Mouse (Mus musculus): Measurements from ENCODE around the gene Otoa.

Gene Otoa

GRCm38 (mm10) chr7:121081816-121082215 lies 366 bp downstream of the Otoa start:
- no peak for DNase-seq (ENCODE audit: low spot score in 2 of 2)

GRCm38 (mm10) chr7:121082949-121083513 lies 1.6 kb downstream of the Otoa start:
- DNase-seq (ENCODE audit: low spot score in 2 of 2) = no peak

GRCm38 (mm10) chr7:121084840-121085453 lies 3.5 kb downstream of the Otoa start:
- DNase-seq (ENCODE audit: low spot score in 2 of 2) = no peak

- no peak for DNase-seq (ENCODE audit: low spot score in 2 of 2)
Measured at GRCm38 (mm10) chr7:121085500-121085899, 4.0 kb downstream of the Otoa start.

- no peak for DNase-seq (ENCODE audit: low spot score in 2 of 2)
Measured at GRCm38 (mm10) chr7:121088745-121089144, 7.3 kb downstream of the Otoa start.

- no peak for DNase-seq (ENCODE audit: low spot score in 2 of 2)
Measured at GRCm38 (mm10) chr7:121090748-121091147, 9.3 kb downstream of the Otoa start.

GRCm38 (mm10) chr7:121093026-121093425 lies 11.6 kb downstream of the Otoa start:
- no peak for DNase-seq (ENCODE audit: low spot score in 2 of 2)

GRCm38 (mm10) chr7:121098614-121099389 lies 17.4 kb downstream of the Otoa start:
- no peak for DNase-seq (ENCODE audit: low spot score in 2 of 2)

GRCm38 (mm10) chr7:121107851-121108250 lies 26.4 kb downstream of the Otoa start:
- no peak for DNase-seq (ENCODE audit: low spot score in 2 of 2)

- DNase-seq (ENCODE audit: low spot score in 2 of 2) = no peak
Measured at GRCm38 (mm10) chr7:121111321-121111720, 29.9 kb downstream of the Otoa start.

- no peak for DNase-seq (ENCODE audit: low spot score in 2 of 2)
Measured at GRCm38 (mm10) chr7:121111762-121112161, 30.3 kb downstream of the Otoa start.

GRCm38 (mm10) chr7:121120143-121120818 lies 38.8 kb downstream of the Otoa start:
- peak; percentile 29 to 58 for DNase-seq (ENCODE audit: low spot score in 2 of 2)

GRCm38 (mm10) chr7:121130837-121131236 lies 49.4 kb downstream of the Otoa start:
- no peak for DNase-seq (ENCODE audit: low spot score in 2 of 2)

GRCm38 (mm10) chr7:121141274-121141673 lies 59.8 kb downstream of the Otoa start:
- no peak for DNase-seq (ENCODE audit: low spot score in 2 of 2)

- DNase-seq (ENCODE audit: low spot score in 2 of 2) = no peak
Measured at GRCm38 (mm10) chr7:121150662-121151061, 69.2 kb downstream of the Otoa start.

GRCm38 (mm10) chr7:121152186-121152585 lies 70.7 kb downstream of the Otoa start:
- DNase-seq (ENCODE audit: low spot score in 2 of 2) = no peak

- DNase-seq (ENCODE audit: low spot score in 2 of 2) = no peak
Measured at GRCm38 (mm10) chr7:121165616-121166015, 84.2 kb downstream of the Otoa start.

- no peak for DNase-seq (ENCODE audit: low spot score in 2 of 2)
Measured at GRCm38 (mm10) chr7:121171888-121172287, 90.4 kb downstream of the Otoa start.

- no peak for DNase-seq (ENCODE audit: low spot score in 2 of 2)
Measured at GRCm38 (mm10) chr7:121187201-121187786, 105.8 kb downstream of the Otoa start.

- DNase-seq (ENCODE audit: low spot score in 2 of 2) = no peak
Measured at GRCm38 (mm10) chr7:121188976-121189375, 107.5 kb downstream of the Otoa start.

- no peak for DNase-seq (ENCODE audit: low spot score in 2 of 2)
Measured at GRCm38 (mm10) chr7:121198933-121199332, 117.5 kb downstream of the Otoa start.

GRCm38 (mm10) chr7:121211804-121212203 lies 130.4 kb downstream of the Otoa start:
- DNase-seq (ENCODE audit: low spot score in 2 of 2) = no peak
